Mouse (Mus musculus) induced T-regulatory cell, adult 2 months (primary cell): ENCODE results near the gene Prkar2b.
"Not testable (repeated sequence)": the region's sequence is repeated elsewhere in the genome, so short reads cannot be mapped to it uniquely, and the experiment has no call there.

Experiments
- DNase-seq: peaks from one replicate; pipeline ENCODE4 v3.0.0-alpha.2; 2012; ENCODE audit warnings: low read depth

Prkar2b gene

GRCm38 (mm10) chr12:32009985-32010369 lies 51.1 kb downstream of the Prkar2b start:
- DNase-seq = not testable (repeated sequence)

GRCm38 (mm10) chr12:32009267-32009984 lies 51.7 kb downstream of the Prkar2b start:
- no peak for DNase-seq

- DNase-seq = no peak
These were observed 52.4 kb downstream of the Prkar2b start for GRCm38 (mm10) chr12:32008728-32009127.

- no peak for DNase-seq
These were observed 53.5 kb downstream of the Prkar2b start for GRCm38 (mm10) chr12:32007646-32008045.

GRCm38 (mm10) chr12:32007040-32007439 lies 54.1 kb downstream of the Prkar2b start:
- no peak for DNase-seq

GRCm38 (mm10) chr12:32006391-32006929 lies 54.6 kb downstream of the Prkar2b start:
- peak; percentile 62 for DNase-seq

- no peak for DNase-seq
These were observed 60.6 kb downstream of the Prkar2b start for GRCm38 (mm10) chr12:32000464-32000863.

- DNase-seq = no peak
These were observed 62.4 kb downstream of the Prkar2b start for GRCm38 (mm10) chr12:31998706-31999105.

GRCm38 (mm10) chr12:31997328-31997878 lies 63.7 kb downstream of the Prkar2b start:
- DNase-seq = no peak

GRCm38 (mm10) chr12:31996877-31997276 lies 64.2 kb downstream of the Prkar2b start:
- DNase-seq = peak; percentile 77

GRCm38 (mm10) chr12:31990575-31990974 lies 70.5 kb downstream of the Prkar2b start:
- no peak for DNase-seq

GRCm38 (mm10) chr12:31989726-31990125 lies 71.4 kb downstream of the Prkar2b start:
- DNase-seq = no peak

- DNase-seq = no peak
These were observed 74.6 kb downstream of the Prkar2b start for GRCm38 (mm10) chr12:31986463-31986862.

- DNase-seq = no peak
These were observed 75.4 kb downstream of the Prkar2b start for GRCm38 (mm10) chr12:31985738-31986137.

GRCm38 (mm10) chr12:31984664-31985063 lies 76.4 kb downstream of the Prkar2b start:
- no peak for DNase-seq

- no peak for DNase-seq
These were observed 76.9 kb downstream of the Prkar2b start for GRCm38 (mm10) chr12:31984206-31984605.

GRCm38 (mm10) chr12:31983769-31984168 lies 77.3 kb downstream of the Prkar2b start:
- no peak for DNase-seq

GRCm38 (mm10) chr12:31983238-31983637 lies 77.9 kb downstream of the Prkar2b start:
- DNase-seq = no peak

GRCm38 (mm10) chr12:31977613-31978195 lies 83.4 kb downstream of the Prkar2b start:
- no peak for DNase-seq

- peak; percentile 41 for DNase-seq
These were observed 84.6 kb downstream of the Prkar2b start for GRCm38 (mm10) chr12:31976544-31976943.

- no peak for DNase-seq
These were observed 87.5 kb downstream of the Prkar2b start for GRCm38 (mm10) chr12:31973473-31974172.

GRCm38 (mm10) chr12:31971547-31971946 lies 89.5 kb downstream of the Prkar2b start:
- DNase-seq = no peak

GRCm38 (mm10) chr12:31969111-31969510 lies 92.0 kb downstream of the Prkar2b start:
- DNase-seq = no peak
